Mouse (Mus musculus) spleen, adult 2 months (tissue): ENCODE measurements at regions not wholly inside any gene's neighbourhood (a gene's known extent, or its start where the extent isn't known, plus 50 kb on each side); places are given as distances from the start of the nearest gene placed in this dataset.

Experiments used
- CTCF ChIP-seq: fragments of 200-500 bp; IDR thresholded peaks from 2 replicates; pipeline ENCODE4 v1.5.1; 2011; ENCODE audit warnings: mild to moderate bottlenecking, inconsistent platforms; ENCODE audit not compliant: insufficient read depth, insufficient read length, insufficient replicate concordance; ENCODE audit errors: extremely low read depth
- POLR2A ChIP-seq: fragments of 200-500 bp; IDR thresholded peaks from 2 replicates; pipeline ENCODE4 v1.6.1; 2011; ENCODE audit warnings: low read depth, low read length, inconsistent platforms

- TF ChIP-seq POLR2A = no peak
- TF ChIP-seq CTCF = no peak
Measured at GRCm38 (mm10) chr16:77760926-77761347, 159.0 kb upstream of the Gm11146 start.
